Mouse (Mus musculus) spleen, postnatal 14 days (tissue): ENCODE results near the gene Retreg1.
"Not testable (repeated sequence)": the region's sequence is repeated elsewhere in the genome, so short reads cannot be mapped to it uniquely, and the experiment has no call there.

ENCODE experiments used
- DNase-seq, 2 experiments: peaks; one replicate each; pipeline ENCODE4 v3.0.0; 2021 to 2022; ENCODE audit warnings: low spot score in 2 of 2

Retreg1 gene

GRCm38 (mm10) chr15:25946482-25946881 is 103.5 kb downstream of the Retreg1 start:
- DNase-seq = no peak

GRCm38 (mm10) chr15:25947383-25947782 is 104.4 kb downstream of the Retreg1 start:
- DNase-seq = no peak

- DNase-seq = no peak
These were observed 105.6 kb downstream of the Retreg1 start for GRCm38 (mm10) chr15:25948257-25949223.

GRCm38 (mm10) chr15:25949696-25950095 is 106.7 kb downstream of the Retreg1 start:
- DNase-seq = no peak

GRCm38 (mm10) chr15:25950584-25950983 is 107.6 kb downstream of the Retreg1 start:
- DNase-seq = no peak

GRCm38 (mm10) chr15:25951037-25951436 is 108.1 kb downstream of the Retreg1 start:
- DNase-seq = no peak

- no peak for DNase-seq
These were observed 113.0 kb downstream of the Retreg1 start for GRCm38 (mm10) chr15:25956001-25956400.

- no peak for DNase-seq
These were observed 113.6 kb downstream of the Retreg1 start for GRCm38 (mm10) chr15:25956422-25957117.

- no peak for DNase-seq
These were observed 114.7 kb downstream of the Retreg1 start for GRCm38 (mm10) chr15:25957651-25958050.

- no peak for DNase-seq
These were observed 116.4 kb downstream of the Retreg1 start for GRCm38 (mm10) chr15:25959375-25959774.

- no peak for DNase-seq
These were observed 117.3 kb downstream of the Retreg1 start for GRCm38 (mm10) chr15:25960231-25960630.

GRCm38 (mm10) chr15:25966220-25966774 is 123.3 kb downstream of the Retreg1 start:
- no peak for DNase-seq

- DNase-seq = no peak
These were observed 128.6 kb downstream of the Retreg1 start for GRCm38 (mm10) chr15:25971596-25971995.

- DNase-seq = no peak
These were observed 129.8 kb downstream of the Retreg1 start for GRCm38 (mm10) chr15:25972758-25973157.

GRCm38 (mm10) chr15:25974352-25974751 is 131.4 kb downstream of the Retreg1 start:
- no peak for DNase-seq

- DNase-seq = no peak
These were observed 132.8 kb downstream of the Retreg1 start for GRCm38 (mm10) chr15:25975810-25976209.

- not testable (repeated sequence) for DNase-seq
These were observed 140.6 kb downstream of the Retreg1 start for GRCm38 (mm10) chr15:25983614-25984013.

- DNase-seq = peak; percentile 73 to 85
These were observed 141.2 kb downstream of the Retreg1 start, which contains the start of gene Zfp622 for GRCm38 (mm10) chr15:25984067-25984733. TSS of gene Zfp622 (plus strand) at chr15:25984366.

GRCm38 (mm10) chr15:25984734-25985492 is 141.9 kb downstream of the Retreg1 start:
- DNase-seq = peak in 1 of 2 experiments; percentile 42

GRCm38 (mm10) chr15:25992992-25993727 is 150.2 kb downstream of the Retreg1 start:
- peak in 1 of 2 experiments; percentile 40 for DNase-seq
